Mouse (Mus musculus): ENCODE measurements around the gene Slc2a9. TPM values are rescaled to one million over a fixed set of nuclear protein-coding genes. Genes with fewer than 3 reads are reported as not detected.
"Not testable (repeated sequence)": the region's sequence is repeated elsewhere in the genome, so short reads cannot be mapped to it uniquely, and the experiment has no call there.

Slc2a9 gene
- polyA plus RNA-seq, 1 experiment from 2014 or later: 0.20 TPM

- Histone ChIP-seq H3K27ac (peak overlapping the region; percentile 4; the same call in 1 of the 2 replicates), H3K4me1 (replicated peaks) (peaks cover 18% of the 10 kb centered on the region), H3K9ac (no peak overlapping the region), H3K36me3 (no peaks in the 10 kb centered on the region), H3K4me3 (peak overlapping the region; percentile 39), H3K4me2 (peak overlapping the region; percentile 59), H3K9me3 (replicated peaks) (no peaks in the 10 kb centered on the region), H3K27me3 (peaks cover 4% of the 10 kb centered on the region; the same call in 1 of the 2 replicates)
- 67% methylated on average over 10 of the region's 10 CpGs for WGBS
- no peak for ATAC-seq (replicated peaks; ENCODE audit: insufficient number of reproducible peaks, insufficient read depth, low FRiP score, low read depth)
Measured at GRCm38 (mm10) chr5:38480822-38481707, 21.9 kb downstream of the Slc2a9 start.

DNA sequence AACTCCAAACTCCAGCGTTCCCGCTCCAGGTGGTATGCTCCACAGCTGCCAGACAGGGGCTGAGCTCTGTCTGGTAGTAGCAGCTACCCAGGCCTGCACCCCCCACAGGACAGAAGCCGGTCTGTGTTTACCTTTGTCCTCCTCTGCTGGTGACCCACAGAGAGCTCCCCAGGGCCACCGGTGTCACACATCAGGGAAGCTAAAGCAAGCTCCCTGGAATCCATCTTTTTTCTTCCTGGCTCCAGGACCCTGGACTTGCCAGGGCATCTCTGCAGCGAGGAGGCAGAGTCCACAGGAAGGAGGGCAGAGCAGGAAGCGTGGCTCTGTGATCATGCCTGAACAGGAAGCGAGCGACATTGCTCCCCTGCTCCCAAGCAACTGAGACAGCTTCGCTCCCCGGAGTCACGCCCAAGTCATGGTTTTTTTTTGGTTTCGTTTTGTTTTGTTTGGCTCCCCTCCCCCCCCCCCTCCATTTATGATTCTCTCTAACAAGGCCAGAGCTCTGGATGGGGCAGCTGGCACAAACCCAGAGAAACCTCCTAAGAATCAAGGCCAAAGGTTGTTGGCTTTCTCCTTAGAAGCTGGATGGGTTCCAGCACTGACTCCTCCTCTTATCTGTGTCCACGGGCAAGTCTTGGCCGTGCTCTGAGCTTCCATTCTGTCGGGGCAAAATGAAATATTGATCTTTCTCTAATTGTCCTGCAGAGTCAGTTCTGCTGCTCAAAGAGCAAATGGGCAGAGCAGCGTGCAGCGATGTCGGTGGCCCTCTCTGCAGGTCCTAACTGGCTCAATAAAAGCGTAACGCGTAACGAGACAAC is 22.8 kb downstream of the Slc2a9 start:
- Histone ChIP-seq H3K27me3 (peaks cover 4% of the 10 kb centered on the region; the same call in 1 of the 2 replicates), H3K36me3 (no peaks in the 10 kb centered on the region), H3K4me1 (replicated peaks) (peaks cover 18% of the 10 kb centered on the region), H3K4me3 (peak overlapping the region; percentile 39), H3K4me2 (peak overlapping the region; percentile 59), H3K27ac (peak overlapping the region; percentile 7; the same call in 1 of the 2 replicates), H3K9me3 (replicated peaks) (no peaks in the 10 kb centered on the region), H3K9ac (no peak overlapping the region)
- 20% methylated on average over 22 of the region's 22 CpGs for WGBS
- peak; percentile 70 for ATAC-seq (replicated peaks; ENCODE audit: insufficient number of reproducible peaks, insufficient read depth, low FRiP score, low read depth)

DNA sequence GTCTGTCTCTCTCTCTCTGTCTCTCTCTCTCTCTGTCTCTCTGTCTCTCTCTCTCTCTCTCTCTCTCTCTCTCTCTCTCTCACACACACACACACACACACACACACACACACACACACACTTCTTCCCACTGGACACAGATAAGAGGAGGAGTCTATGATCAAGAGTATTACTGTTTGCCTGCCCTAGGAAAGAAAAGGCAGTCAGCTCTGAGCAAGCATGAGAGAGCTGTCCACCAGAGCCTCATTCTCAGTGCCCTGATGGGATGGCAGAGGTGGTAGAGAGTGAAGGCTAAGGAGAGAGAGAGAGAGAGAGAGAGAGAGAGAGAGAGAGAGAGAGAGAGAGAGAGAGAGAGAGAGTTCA is 23.4 kb downstream of the Slc2a9 start:
- not testable (repeated sequence) for H3K27me3 ChIP-seq; ATAC-seq (replicated peaks; ENCODE audit: insufficient number of reproducible peaks, insufficient read depth, low FRiP score, low read depth); H3K9ac ChIP-seq; H3K36me3 ChIP-seq; H3K9me3 ChIP-seq (replicated peaks)
- Histone ChIP-seq H3K4me2 (peak overlapping the region; percentile 59), H3K4me3 (peak overlapping the region; percentile 39), H3K4me1 (replicated peaks) (peaks cover 18% of the 10 kb centered on the region), H3K27ac (0 out of 2 replicates have a peak overlapping the region, but pooled peaks have one; percentile 7)

GRCm38 (mm10) chr5:38479027-38479426 is 23.9 kb downstream of the Slc2a9 start:
- H3K4me3 ChIP-seq: peak overlapping the region; percentile 4; the same call in 1 of the 2 replicates
- H3K27me3 ChIP-seq: peaks cover 4% of the 10 kb centered on the region; the same call in 1 of the 2 replicates
- H3K9ac ChIP-seq: no peak overlapping the region
- no peaks in the 10 kb centered on the region for H3K9me3 ChIP-seq (replicated peaks)
- peak overlapping the region; percentile 25; the same call in 1 of the 2 replicates for H3K4me2 ChIP-seq
- H3K36me3 ChIP-seq: no peaks in the 10 kb centered on the region
- WGBS: 16% methylated on average over 4 of the region's 4 CpGs
- H3K27ac ChIP-seq: no peak overlapping the region
- ATAC-seq (replicated peaks; ENCODE audit: insufficient number of reproducible peaks, insufficient read depth, low FRiP score, low read depth): no peak
- H3K4me1 ChIP-seq (replicated peaks): peaks cover 18% of the 10 kb centered on the region

DNA sequence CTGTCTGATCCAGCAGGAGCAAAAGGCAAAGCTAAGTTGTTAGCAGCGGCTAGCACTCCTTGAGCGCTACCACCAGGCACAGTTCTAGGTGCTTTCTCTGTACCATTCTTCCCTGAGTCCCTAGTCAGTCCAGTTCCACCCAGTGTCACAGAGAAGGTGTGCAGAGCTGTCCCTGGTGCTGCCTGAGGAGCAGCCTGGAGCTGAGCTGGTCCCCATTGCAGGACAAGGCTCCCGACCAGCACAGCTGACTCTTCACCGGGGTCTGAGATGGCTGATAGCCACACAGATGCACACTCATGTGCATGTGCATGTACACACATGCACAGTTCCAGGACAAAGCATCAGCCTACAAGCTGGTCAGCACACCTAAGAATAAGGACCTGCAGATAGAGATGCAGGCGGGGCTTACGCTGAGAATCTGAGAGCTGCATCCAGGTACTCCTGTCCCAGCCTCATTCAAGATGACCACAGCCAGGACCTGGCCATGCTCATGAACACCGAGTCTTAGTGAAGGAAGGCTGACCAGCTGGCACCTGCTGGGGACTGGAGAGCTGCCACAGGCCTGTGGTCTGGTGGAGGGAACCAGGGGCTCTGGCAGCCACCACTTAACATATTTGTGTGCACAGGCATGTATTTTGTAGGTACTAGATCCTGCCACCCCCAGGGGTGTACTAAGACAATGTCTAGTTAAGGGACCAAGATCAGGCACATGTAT is 25.1 kb downstream of the Slc2a9 start:
- Histone ChIP-seq H3K27ac (no peak overlapping the region), H3K9me3 (replicated peaks) (no peaks in the 10 kb centered on the region), H3K9ac (no peak overlapping the region), H3K36me3 (no peaks in the 10 kb centered on the region), H3K4me3 (no peak overlapping the region), H3K27me3 (peaks cover 4% of the 10 kb centered on the region; the same call in 1 of the 2 replicates), H3K4me2 (no peak overlapping the region), H3K4me1 (replicated peaks) (peaks cover 18% of the 10 kb centered on the region)
- WGBS: 69% methylated on average over 7 of the region's 7 CpGs
- peak; percentile 44; the same call in 1 of the 2 replicates for ATAC-seq (replicated peaks; ENCODE audit: insufficient number of reproducible peaks, insufficient read depth, low FRiP score, low read depth)

DNA sequence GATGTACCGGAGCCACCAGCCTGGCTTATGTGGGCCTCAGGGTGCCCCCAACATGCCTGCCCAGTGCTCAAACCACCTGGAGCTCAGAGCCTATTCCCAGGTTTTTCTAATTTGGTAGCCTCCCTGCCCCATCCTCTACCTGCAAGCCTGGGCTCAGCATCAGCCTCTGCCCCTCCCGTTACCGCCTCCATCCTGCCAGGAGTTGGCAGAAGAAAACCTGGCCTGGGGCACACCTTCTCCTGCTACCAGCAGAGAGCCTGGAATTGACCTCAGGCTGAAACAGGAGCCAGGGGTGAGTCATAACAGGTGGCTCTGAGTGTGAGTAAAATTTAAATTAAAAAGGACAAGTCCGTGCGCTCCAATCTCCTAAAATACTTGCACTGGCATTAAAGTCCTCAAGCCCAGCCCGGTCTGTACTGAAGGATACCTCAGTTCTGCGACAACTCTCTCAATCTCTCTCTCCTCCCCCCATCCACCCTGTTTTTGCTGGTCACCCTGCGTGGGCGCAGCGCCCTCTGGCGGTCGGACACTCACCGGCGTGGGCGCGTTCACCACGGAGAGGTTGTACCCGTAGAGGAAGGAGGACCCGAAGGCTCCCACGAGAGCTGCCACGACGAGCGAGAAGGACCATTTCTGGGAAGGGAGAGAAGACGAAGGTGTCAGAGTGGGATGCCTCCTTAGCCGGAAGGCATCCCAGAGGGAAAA is 25.9 kb downstream of the Slc2a9 start:
- Histone ChIP-seq H3K9me3 (replicated peaks) (no peaks in the 10 kb centered on the region), H3K36me3 (no peaks in the 10 kb centered on the region), H3K4me1 (replicated peaks) (peaks cover 18% of the 10 kb centered on the region), H3K4me3 (no peak overlapping the region), H3K4me2 (no peak overlapping the region), H3K27me3 (peaks cover 4% of the 10 kb centered on the region; the same call in 1 of the 2 replicates), H3K27ac (no peak overlapping the region), H3K9ac (no peak overlapping the region)
- no peak for ATAC-seq (replicated peaks; ENCODE audit: insufficient number of reproducible peaks, insufficient read depth, low FRiP score, low read depth)
- 84% methylated on average over 25 of the region's 25 CpGs for WGBS

DNA sequence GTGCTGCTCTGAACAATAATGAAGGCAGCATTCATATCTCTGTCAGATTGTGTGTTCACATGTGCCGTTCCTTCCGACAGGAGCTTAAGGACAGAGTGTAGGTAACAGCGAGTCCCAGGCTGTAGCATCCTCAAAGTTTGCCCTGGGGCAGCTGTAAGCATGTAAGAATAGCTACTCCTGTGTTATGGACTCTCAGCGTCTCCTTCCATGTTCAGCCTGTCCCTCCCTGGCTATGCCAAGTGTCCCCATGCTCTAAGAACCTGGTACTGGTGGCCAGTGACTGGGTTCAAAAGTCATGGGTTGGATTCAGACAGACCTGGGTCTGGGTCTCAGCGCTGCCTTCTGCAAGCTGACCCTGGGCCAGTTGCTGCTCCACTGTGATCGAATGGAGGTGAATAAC is 32.1 kb downstream of the Slc2a9 start:
- H3K4me2 ChIP-seq: no peak overlapping the region
- H3K9ac ChIP-seq: no peak overlapping the region
- 0 out of 2 replicates have a peak, but pooled peaks cover 3% of the 10 kb centered on the region for H3K27me3 ChIP-seq
- no peaks in the 10 kb centered on the region for H3K9me3 ChIP-seq (replicated peaks)
- no peak for ATAC-seq (replicated peaks; ENCODE audit: insufficient number of reproducible peaks, insufficient read depth, low FRiP score, low read depth)
- H3K4me1 ChIP-seq (replicated peaks): no peaks in the 10 kb centered on the region
- 79% methylated on average over 6 of the region's 6 CpGs for whole genome bisulfite sequencing
- H3K4me3 ChIP-seq: no peak overlapping the region
- no peak overlapping the region for H3K27ac ChIP-seq
- H3K36me3 ChIP-seq: no peaks in the 10 kb centered on the region

DNA sequence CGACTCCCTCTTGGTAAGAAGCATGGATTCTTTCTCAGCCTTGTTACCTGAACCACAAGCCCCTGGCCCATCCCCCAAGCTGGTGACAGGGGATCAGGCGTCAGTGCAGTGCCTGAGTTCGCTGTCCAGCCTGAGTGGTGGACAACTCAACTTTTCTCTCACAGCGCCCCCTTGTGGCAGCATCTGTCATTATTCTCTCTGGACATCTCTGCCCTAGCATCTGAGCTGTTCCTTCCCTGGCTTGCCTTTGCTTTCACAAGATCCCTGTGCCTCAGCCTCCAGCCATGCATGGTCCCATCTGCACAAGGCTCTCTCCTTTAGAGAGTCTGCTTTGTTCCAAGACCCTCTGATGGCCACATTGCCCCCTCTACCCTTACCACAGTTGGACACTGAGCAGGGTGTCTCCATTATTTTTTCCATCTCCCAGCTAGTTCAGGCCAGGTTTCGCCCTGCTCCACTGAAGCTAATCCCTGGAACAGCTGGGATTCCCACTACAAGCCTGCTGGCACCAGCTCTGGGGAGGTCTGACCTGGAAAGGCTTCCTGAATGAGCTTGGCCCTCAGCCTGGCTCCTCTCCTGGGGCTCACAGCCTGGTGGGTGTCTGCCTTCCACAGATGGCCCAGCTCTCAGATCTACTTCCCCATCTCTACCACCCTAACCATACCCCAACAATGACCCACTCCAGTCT is 32.9 kb downstream of the Slc2a9 start:
- Histone ChIP-seq H3K9ac (no peak overlapping the region), H3K9me3 (replicated peaks) (no peaks in the 10 kb centered on the region), H3K27ac (no peak overlapping the region), H3K4me1 (replicated peaks) (no peaks in the 10 kb centered on the region), H3K36me3 (no peaks in the 10 kb centered on the region), H3K4me2 (no peak overlapping the region), H3K27me3 (0 out of 2 replicates have a peak, but pooled peaks cover 3% of the 10 kb centered on the region), H3K4me3 (no peak overlapping the region)
- no peak for ATAC-seq (replicated peaks; ENCODE audit: insufficient number of reproducible peaks, insufficient read depth, low FRiP score, low read depth)
- WGBS: 22% methylated on average over 5 of the region's 5 CpGs

GRCm38 (mm10) chr5:38466569-38467110 is 36.3 kb downstream of the Slc2a9 start:
- Histone ChIP-seq H3K9ac (no peak overlapping the region), H3K27me3 (0 out of 2 replicates have a peak, but pooled peaks cover 3% of the 10 kb centered on the region), H3K4me2 (no peak overlapping the region), H3K27ac (no peak overlapping the region), H3K9me3 (replicated peaks) (no peaks in the 10 kb centered on the region), H3K4me1 (replicated peaks) (no peaks in the 10 kb centered on the region), H3K36me3 (no peaks in the 10 kb centered on the region), H3K4me3 (no peak overlapping the region)
- 75% methylated on average over 5 of the region's 5 CpGs for WGBS
- ATAC-seq (replicated peaks; ENCODE audit: insufficient number of reproducible peaks, insufficient read depth, low FRiP score, low read depth): no peak

DNA sequence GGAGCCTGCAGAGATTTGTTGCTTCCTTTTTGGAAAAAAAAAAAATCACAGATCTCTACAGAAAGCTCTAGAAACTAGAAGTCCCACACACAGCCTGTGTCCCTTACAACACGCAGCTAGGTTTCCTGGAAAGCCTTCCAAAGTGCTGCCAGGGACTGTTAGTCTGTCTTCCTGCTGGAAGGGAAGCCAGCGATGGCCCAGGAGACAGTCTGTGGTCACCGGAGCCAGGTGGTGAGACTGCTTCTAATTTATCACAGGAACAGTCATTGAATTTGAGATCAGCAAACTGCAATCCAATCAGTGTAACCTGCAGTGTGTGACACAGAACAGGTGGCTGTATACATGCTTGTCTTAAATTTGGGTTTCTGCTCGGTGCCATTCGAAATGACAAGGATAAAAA is 41.7 kb downstream of the Slc2a9 start:
- no peak for ATAC-seq (replicated peaks; ENCODE audit: insufficient number of reproducible peaks, insufficient read depth, low FRiP score, low read depth)
- Histone ChIP-seq H3K4me3 (no peak overlapping the region), H3K9ac (no peak overlapping the region), H3K36me3 (no peaks in the 10 kb centered on the region), H3K9me3 (replicated peaks) (no peaks in the 10 kb centered on the region), H3K4me1 (replicated peaks) (no peaks in the 10 kb centered on the region), H3K4me2 (no peak overlapping the region), H3K27me3 (no peaks in the 10 kb centered on the region), H3K27ac (no peak overlapping the region)
- WGBS: 78% methylated on average over 5 of the region's 5 CpGs

All from heart, embryonic 15.5 days (tissue).